22 mouse cellular contexts compared by ENCODE assay signal in genomic region chr1:152681116-152681515, GRCm38 (mm10).
DNase-seq lines count a peak whose midpoint lies in the region; ATAC-seq lines count a peak whose summit lies in the region.
"Had no signal": no experiment of that assay in that cellular context is flagged by ENCODE, and none has a peak within 500 bp of the region (broad histone marks: within the 10 kb centered on the region; RNA-seq: fewer than 3 reads in every experiment).

No protein-coding gene starts in this region.

- no peak overlapping the region for H3K4me3 ChIP-seq in heart, embryonic 11.5 days (ENCODE audit: low read depth, low read length)
- H3K4me3 ChIP-seq in intestine, embryonic 16.5 days (ENCODE audit: low read length) = no peak overlapping the region
- no peak overlapping the region for H3K4me3 ChIP-seq in intestine, embryonic 15.5 days (replicated peaks)
- H3K4me3 ChIP-seq: embryonic facial prominence, embryonic 10.5 days; forebrain, embryonic 15.5 days; hindbrain, embryonic 12.5 days; liver, embryonic 12.5 days; megakaryocyte, embryonic 14.5 days had no signal

- intact Hi-C loops in heart, postnatal 25 days (cut with DNase I) = loop anchor here (2.0 kb wide), 1 partner anchor 154 kb away; no protein-coding TSS in a partner anchor

- 0 out of 2 replicates have a peak overlapping the region, but pooled peaks have one; percentile 17 for H3K4me2 ChIP-seq in heart, embryonic 11.5 days
- no peak overlapping the region for H3K4me2 ChIP-seq in intestine, embryonic 16.5 days (ENCODE audit: low read depth, low read length)
- H3K4me2 ChIP-seq in intestine, embryonic 15.5 days (replicated peaks) = no peak overlapping the region
- H3K4me2 ChIP-seq: forebrain, embryonic 15.5 days; hindbrain, embryonic 12.5 days; liver, embryonic 12.5 days had no signal

- DNase-seq in heart, postnatal 25 days (ENCODE audit: low spot score) = no peak
- peak; percentile 50 for DNase-seq in MN1 (ENCODE audit: low spot score)
- peak; percentile 16 for DNase-seq in retina, postnatal 7 days (ENCODE audit: low read depth, low spot score)
- DNase-seq: adrenal gland, postnatal 14 days; cerebellum, adult 9-10 months; gastrocnemius, postnatal 25 days; kidney, adult 9 months; kidney, postnatal 14 days; layer of hippocampus, postnatal 36 days; lung, adult 18-20 months; midbrain, embryonic 14.5 days; thymus, adult 2 months; thymus, postnatal 4 days had no signal

- 19% methylated on average over 8 of the region's 8 CpGs for WGBS in heart, embryonic 11.5 days (ENCODE audit: insufficient replicate concordance)
- WGBS in intestine, embryonic 16.5 days = 28% methylated on average over 8 of the region's 8 CpGs
- WGBS in intestine, embryonic 15.5 days = 24% methylated on average over 8 of the region's 8 CpGs

- H3K9ac ChIP-seq in heart, embryonic 11.5 days (ENCODE audit: low read depth, low read length) = no peak overlapping the region
- H3K9ac ChIP-seq in intestine, embryonic 16.5 days (ENCODE audit: low read depth, low read length) = no peak overlapping the region
- H3K9ac ChIP-seq in intestine, embryonic 15.5 days = no peak overlapping the region
- H3K9ac ChIP-seq: forebrain, embryonic 15.5 days; hindbrain, embryonic 12.5 days; liver, embryonic 12.5 days had no signal

- H3K27ac ChIP-seq in heart, embryonic 11.5 days (ENCODE audit: low read depth, low read length) = no peak overlapping the region
- H3K27ac ChIP-seq in intestine, embryonic 16.5 days (ENCODE audit: low read length) = peak overlapping the region; percentile 35; the same call in 1 of the 2 replicates
- H3K27ac ChIP-seq in intestine, embryonic 15.5 days = no peak overlapping the region; the same call in 1 of the 2 replicates
- H3K27ac ChIP-seq: embryonic facial prominence, embryonic 10.5 days; forebrain, embryonic 15.5 days; hindbrain, embryonic 12.5 days; liver, embryonic 12.5 days had no signal

- no peaks in the 10 kb centered on the region for H3K36me3 ChIP-seq in heart, embryonic 11.5 days (ENCODE audit: control insufficient read depth, insufficient read depth, low read length)
- no peaks in the 10 kb centered on the region for H3K36me3 ChIP-seq in intestine, embryonic 16.5 days (ENCODE audit: control insufficient read depth, insufficient read depth, low read length)
- no peaks in the 10 kb centered on the region for H3K36me3 ChIP-seq in intestine, embryonic 15.5 days
- H3K36me3 ChIP-seq: embryonic facial prominence, embryonic 10.5 days; forebrain, embryonic 15.5 days; hindbrain, embryonic 12.5 days; liver, embryonic 12.5 days had no signal

- no peaks in the 10 kb centered on the region for H3K9me3 ChIP-seq in heart, embryonic 11.5 days (replicated peaks; ENCODE audit: control insufficient read depth, low read length)
- no peaks in the 10 kb centered on the region for H3K9me3 ChIP-seq in intestine, embryonic 16.5 days (ENCODE audit: control insufficient read depth, low read length)
- H3K9me3 ChIP-seq in intestine, embryonic 15.5 days = no peaks in the 10 kb centered on the region
- H3K9me3 ChIP-seq: embryonic facial prominence, embryonic 10.5 days; forebrain, embryonic 15.5 days; hindbrain, embryonic 12.5 days; liver, embryonic 12.5 days; megakaryocyte, embryonic 14.5 days had no signal

- H3K27me3 ChIP-seq in heart, embryonic 11.5 days (ENCODE audit: control insufficient read depth, insufficient read depth, low read length) = no peaks in the 10 kb centered on the region
- no peaks in the 10 kb centered on the region for H3K27me3 ChIP-seq in intestine, embryonic 16.5 days (replicated peaks; ENCODE audit: control insufficient read depth, insufficient read depth, low read length)
- no peaks in the 10 kb centered on the region for H3K27me3 ChIP-seq in intestine, embryonic 15.5 days (replicated peaks)
- H3K27me3 ChIP-seq: forebrain, embryonic 15.5 days; hindbrain, embryonic 12.5 days had no signal

- H3K4me1 ChIP-seq in heart, embryonic 11.5 days (ENCODE audit: control insufficient read depth, insufficient read depth, low read length) = peaks cover 49% of the 10 kb centered on the region
- peaks cover 14% of the 10 kb centered on the region for H3K4me1 ChIP-seq in intestine, embryonic 16.5 days (ENCODE audit: control insufficient read depth, insufficient read depth, low read length)
- peaks cover 15% of the 10 kb centered on the region for H3K4me1 ChIP-seq in intestine, embryonic 15.5 days (replicated peaks)
- H3K4me1 ChIP-seq: forebrain, embryonic 15.5 days; liver, embryonic 12.5 days; megakaryocyte, embryonic 14.5 days had no signal

- no peak for ATAC-seq in heart, embryonic 11.5 days (replicated peaks; ENCODE audit: insufficient number of reproducible peaks, low FRiP score, low TSS enrichment)
- no peak; the same call in 1 of the 2 replicates for ATAC-seq in intestine, embryonic 16.5 days
- no peak for ATAC-seq in intestine, embryonic 15.5 days
- ATAC-seq in megakaryocyte-erythroid progenitor cell, adult 5-6 weeks (replicated peaks; ENCODE audit: low FRiP score, low TSS enrichment, poor library complexity, severe bottlenecking) = no peak
- ATAC-seq: forebrain, embryonic 15.5 days; liver, embryonic 12.5 days had no signal
